Mouse (Mus musculus): ENCODE data around the gene Mrpl50. TPM values are rescaled to one million over a fixed set of nuclear protein-coding genes. Genes with fewer than 3 reads are reported as not detected.
A peak's percentile ranks its signal among the peaks of the same experiment; 100 is the strongest.

Gene Mrpl50
- 76.9 and 78.8 TPM in 2 replicates for polyA plus RNA-seq (2015; fragmentation: Nextera tagmentation; extraction: Ambion mirVana)

DNA sequence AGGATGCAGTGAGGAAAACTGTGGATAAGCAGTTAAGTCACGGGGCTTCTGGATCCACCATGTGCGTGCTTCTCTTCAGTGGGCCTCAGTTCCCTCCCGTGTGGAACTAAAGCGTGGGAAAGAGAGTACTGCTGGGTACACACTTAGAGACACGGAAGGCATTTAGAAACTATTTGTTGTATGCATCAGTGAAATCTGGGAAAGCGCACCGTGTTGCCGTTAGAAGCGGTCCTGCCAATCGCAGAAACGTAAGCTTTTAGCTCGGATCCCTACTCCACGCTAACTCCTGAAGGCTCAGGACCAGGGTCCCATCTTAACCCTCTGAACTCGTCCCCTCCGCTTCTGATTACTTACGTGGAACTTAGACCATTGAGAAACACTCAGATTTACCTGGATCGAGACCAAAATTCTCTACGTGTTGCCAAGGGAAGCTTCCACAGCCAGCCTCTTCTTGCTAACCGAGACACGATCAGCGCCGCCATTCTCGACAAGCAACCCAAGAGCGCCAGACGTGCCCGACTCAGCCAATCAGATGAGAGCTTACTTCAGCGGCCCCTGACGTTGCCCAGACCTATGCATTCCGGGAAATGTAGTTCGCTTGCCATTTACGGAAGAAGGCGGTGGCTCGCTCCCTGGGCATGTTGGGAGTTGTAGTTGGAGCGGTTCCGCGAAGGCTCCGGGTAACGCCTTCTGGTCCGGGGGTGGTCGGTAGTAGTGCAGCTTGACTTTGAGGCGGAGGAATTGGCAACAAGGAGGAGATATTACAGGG is at the start of gene Mrpl50, which contains the start of gene Zfp189:
Gene Mrpl50 (minus strand): TSS at position 522 of the 769 bp plus-strand sequence.
Gene Zfp189 (plus strand): TSS at position 605 of the 769 bp plus-strand sequence.
- H3K4me1 ChIP-seq (replicated peaks), result peaks cover 37% of the 10 kb centered on the region
- peak within 1 kb of the TSS; percentile 79 for H3K4me2 ChIP-seq
- no peaks in the 10 kb centered on the region for H3K27me3 ChIP-seq
- WGBS, result under 1% methylated on average over 41 of the region's 41 CpGs
- H3K9ac ChIP-seq, result peak within 1 kb of the TSS; percentile 84
- H3K36me3 ChIP-seq, result peaks cover 18% of the 10 kb centered on the region
- no peaks in the 10 kb centered on the region for H3K9me3 ChIP-seq
- peak within 1 kb of the TSS; percentile 69 for H3K27ac ChIP-seq
- H3K4me3 ChIP-seq, result peak within 1 kb of the TSS; percentile 61
- ATAC-seq (ENCODE audit: low FRiP score), result peak; percentile 99

DNA sequence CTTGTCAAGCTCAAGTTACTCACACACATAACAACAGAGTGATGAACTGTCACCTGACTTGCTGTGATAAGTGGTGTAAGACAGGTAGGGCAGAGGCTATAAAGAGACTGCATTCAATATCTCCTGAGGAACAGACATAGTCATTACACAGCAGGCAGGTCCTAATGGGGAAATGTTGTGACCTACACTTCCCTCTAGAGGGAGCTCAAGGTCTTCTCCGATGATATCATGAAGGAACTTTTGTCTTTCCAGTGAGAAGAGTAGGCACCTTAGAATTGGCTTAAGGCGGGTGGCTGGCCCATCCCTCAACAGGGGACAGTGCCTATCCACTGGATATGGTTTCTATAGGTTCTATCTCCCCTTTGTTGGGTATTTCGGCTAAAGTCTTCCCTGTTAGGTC is 46.7 kb upstream of the Mrpl50 start:
- Histone ChIP-seq H3K4me2 (no peak overlapping the region), H3K36me3 (no peaks in the 10 kb centered on the region), H3K27ac (no peak overlapping the region), H3K9ac (no peak overlapping the region), H3K4me3 (no peak overlapping the region), H3K4me1 (replicated peaks) (no peaks in the 10 kb centered on the region), H3K9me3 (no peaks in the 10 kb centered on the region), H3K27me3 (no peaks in the 10 kb centered on the region)
- WGBS, result 39% methylated on average over 3 of the region's 3 CpGs
- peak; percentile 83 for ATAC-seq (ENCODE audit: low FRiP score)

DNA sequence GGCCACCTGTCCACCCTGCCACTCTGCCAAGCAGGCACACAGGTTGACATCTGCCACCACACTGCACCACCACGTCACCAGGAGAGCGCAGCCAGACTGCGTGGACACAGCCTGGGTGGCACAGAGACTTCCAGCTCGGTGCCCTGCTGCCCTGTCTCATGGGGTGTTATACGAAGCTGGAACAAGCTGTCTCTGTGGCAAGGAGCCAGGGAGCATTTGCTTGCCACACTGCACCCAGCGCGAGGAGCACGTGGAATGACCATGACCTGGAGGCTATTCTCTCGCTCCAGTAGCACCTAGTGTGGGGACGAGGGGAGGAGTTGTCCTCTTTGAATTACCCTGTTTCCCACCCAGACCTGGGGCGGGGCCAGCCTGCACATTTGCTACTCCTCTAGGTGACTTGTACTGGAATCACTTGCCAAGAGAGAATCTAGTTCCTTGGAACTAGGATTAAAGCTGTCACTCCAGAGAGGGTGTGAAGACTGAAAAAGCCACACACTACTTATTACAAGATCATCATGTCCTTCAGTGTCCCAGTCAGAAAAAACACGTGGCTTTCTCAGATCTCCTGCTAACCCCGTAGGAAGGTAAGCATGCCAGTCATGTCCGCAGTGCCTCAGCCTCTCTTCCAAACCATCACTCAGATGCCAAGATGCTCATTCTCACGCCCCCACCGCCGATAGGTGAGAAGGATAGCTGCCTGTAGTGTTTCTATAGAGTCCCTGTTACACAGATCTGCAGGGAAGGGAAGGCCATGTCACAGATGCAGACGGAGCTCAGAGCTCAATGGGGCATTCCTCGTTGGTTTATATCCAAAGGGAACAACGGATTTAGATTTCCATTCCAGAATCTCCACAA is 39.3 kb upstream of the Mrpl50 start:
- Histone ChIP-seq H3K4me2 (no peak overlapping the region), H3K4me1 (replicated peaks) (no peaks in the 10 kb centered on the region), H3K36me3 (no peaks in the 10 kb centered on the region), H3K4me3 (no peak overlapping the region), H3K27ac (no peak overlapping the region), H3K9me3 (no peaks in the 10 kb centered on the region), H3K9ac (no peak overlapping the region), H3K27me3 (no peaks in the 10 kb centered on the region)
- peak; percentile 57; the same call in 1 of the 2 replicates for ATAC-seq (ENCODE audit: low FRiP score)
- 73% methylated on average over 20 of the region's 20 CpGs for WGBS

DNA sequence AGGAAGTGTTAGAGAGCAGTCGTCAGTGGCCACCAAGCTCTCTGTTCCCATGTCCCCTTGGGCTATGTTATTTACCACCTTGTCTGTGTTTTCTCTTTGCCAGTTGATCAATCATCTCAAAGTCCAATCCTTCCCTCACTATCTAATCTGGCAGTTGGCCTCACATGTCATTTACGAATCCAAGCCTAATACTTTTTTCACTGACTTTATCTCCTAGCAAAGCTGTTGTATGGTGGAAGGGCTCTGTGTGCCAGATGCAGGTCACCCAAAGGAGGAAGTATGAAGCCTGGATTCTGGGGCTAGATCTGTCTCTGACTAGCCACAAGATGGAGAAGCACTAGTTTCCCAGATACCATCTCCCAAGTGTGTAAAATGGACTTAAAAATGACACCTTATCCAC is 37.3 kb upstream of the Mrpl50 start:
- Histone ChIP-seq H3K9ac (no peak overlapping the region), H3K27me3 (no peaks in the 10 kb centered on the region), H3K4me1 (replicated peaks) (no peaks in the 10 kb centered on the region), H3K4me3 (no peak overlapping the region), H3K27ac (no peak overlapping the region), H3K9me3 (no peaks in the 10 kb centered on the region), H3K4me2 (no peak overlapping the region), H3K36me3 (no peaks in the 10 kb centered on the region)
- 87% methylated on average over 2 of the region's 2 CpGs for WGBS
- no peak for ATAC-seq (ENCODE audit: low FRiP score)

DNA sequence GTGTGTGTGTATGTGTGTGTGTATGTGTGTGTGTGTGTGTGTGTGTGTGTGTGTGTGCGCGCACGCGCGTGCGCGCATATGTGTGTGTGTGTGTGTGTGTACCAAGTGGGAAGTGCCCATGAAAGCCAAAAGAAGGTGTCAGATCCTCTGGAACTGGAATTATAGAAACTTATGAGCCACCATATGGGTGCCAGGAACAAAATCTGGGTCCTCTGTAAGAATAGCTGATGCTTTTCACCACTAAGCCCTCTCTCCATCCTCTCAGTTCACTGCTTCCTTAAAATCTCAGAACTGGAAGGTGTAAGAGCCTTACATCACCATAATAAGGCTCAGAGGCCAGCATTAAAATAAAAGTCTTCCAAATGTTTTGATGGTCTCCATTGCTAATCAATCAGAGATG is 36.5 kb upstream of the Mrpl50 start:
- Histone ChIP-seq H3K4me1 (replicated peaks) (no peaks in the 10 kb centered on the region), H3K9me3 (no peaks in the 10 kb centered on the region), H3K4me2 (no peak overlapping the region), H3K27ac (no peak overlapping the region), H3K27me3 (no peaks in the 10 kb centered on the region), H3K36me3 (no peaks in the 10 kb centered on the region), H3K9ac (no peak overlapping the region), H3K4me3 (no peak overlapping the region)
- 94% methylated on average over 7 of the region's 7 CpGs for WGBS
- ATAC-seq (ENCODE audit: low FRiP score), result no peak

DNA sequence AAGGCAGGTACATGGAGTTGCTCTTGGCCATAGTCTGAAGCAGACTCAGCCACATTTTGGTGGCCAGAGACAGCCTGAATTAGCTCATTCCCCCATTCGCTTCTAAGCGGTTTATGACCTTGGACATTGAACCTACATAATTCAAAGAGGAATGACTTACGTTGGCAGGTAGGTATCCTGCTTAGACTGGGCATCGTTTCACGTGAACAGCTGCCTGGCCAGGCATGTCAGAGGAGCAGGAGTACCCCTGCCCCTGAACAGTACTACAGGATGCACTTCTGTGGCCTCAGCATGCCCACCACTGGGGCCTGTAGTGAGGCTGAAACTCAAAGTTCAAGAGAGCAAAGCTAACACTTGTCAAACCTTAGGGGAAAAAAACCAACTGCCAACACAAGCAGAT is 32.5 kb upstream of the Mrpl50 start:
- Histone ChIP-seq H3K4me3 (no peak overlapping the region), H3K4me2 (no peak overlapping the region), H3K9ac (no peak overlapping the region), H3K36me3 (no peaks in the 10 kb centered on the region), H3K27me3 (no peaks in the 10 kb centered on the region), H3K9me3 (no peaks in the 10 kb centered on the region), H3K27ac (no peak overlapping the region), H3K4me1 (replicated peaks) (no peaks in the 10 kb centered on the region)
- 91% methylated on average over 5 of the region's 5 CpGs for WGBS
- no peak for ATAC-seq (ENCODE audit: low FRiP score)

DNA sequence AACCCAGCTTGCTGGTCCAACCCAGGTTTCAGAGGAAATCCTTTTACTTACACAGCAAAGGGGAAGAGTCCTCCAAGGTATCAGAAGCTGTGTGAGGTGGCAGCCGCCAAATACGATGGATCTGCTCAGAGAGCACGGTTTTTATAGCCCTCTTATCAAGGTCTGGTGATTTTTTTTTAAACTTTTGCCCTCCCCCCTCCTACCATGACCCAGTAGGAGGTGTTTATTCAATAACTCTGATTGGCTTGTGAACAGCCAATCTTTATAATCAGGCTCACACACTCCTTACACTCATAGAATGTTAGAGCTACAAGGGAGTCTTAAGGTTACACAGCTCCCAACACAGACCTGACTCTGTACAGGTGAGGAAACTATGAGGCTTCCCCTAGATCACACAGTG is 28.5 kb upstream of the Mrpl50 start, which contains the start of gene Aldob:
Gene Aldob (minus strand): TSS at position 164 of the 400 bp plus-strand sequence.
- Histone ChIP-seq H3K36me3 (no peaks in the 10 kb centered on the region), H3K27me3 (no peaks in the 10 kb centered on the region), H3K4me2 (no peak within 1 kb of the TSS), H3K9me3 (no peaks in the 10 kb centered on the region), H3K4me3 (no peak within 1 kb of the TSS), H3K4me1 (replicated peaks) (no peaks in the 10 kb centered on the region), H3K27ac (no peak within 1 kb of the TSS), H3K9ac (no peak within 1 kb of the TSS)
- ATAC-seq (ENCODE audit: low FRiP score), result no peak
- WGBS, result 68% methylated on average over 3 of the region's 3 CpGs

DNA sequence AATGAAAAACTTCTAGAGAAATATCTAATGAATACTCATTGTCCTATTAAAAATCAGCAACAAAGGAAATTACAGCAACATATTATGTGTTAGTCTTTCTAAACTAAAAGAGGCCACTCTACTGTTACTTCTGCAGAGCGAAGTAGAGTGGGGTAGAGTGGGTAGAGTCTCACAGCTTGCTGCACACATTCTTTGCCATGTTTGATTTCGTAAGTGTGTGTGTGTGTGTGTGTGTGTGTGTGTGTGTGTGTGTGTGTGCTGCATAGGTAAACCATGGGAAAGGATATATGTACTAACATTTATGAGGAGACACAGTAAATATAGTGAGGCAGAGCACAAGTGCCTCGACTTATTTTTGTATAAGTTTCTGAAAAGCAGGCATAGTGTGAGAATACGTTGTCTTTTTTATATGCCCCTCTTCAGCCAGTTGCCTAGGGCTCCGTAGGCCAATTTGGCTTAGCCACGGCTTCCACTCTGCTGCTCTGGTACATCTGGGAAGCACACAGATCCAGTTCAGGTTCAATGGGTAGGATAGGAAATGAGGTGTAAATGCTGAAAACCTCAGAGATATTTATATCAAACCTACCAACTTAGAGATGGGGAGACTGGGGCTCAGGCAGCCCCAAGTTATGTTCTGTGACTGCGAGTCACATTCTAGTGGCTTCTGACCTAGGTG is 26.8 kb upstream of the Mrpl50 start:
- no peak overlapping the region for H3K27ac ChIP-seq
- no peaks in the 10 kb centered on the region for H3K4me1 ChIP-seq (replicated peaks)
- no peak overlapping the region for H3K4me2 ChIP-seq
- no peak overlapping the region for H3K4me3 ChIP-seq
- ATAC-seq (ENCODE audit: low FRiP score), result no peak
- no peaks in the 10 kb centered on the region for H3K9me3 ChIP-seq
- WGBS, result 87% methylated on average over 7 of the region's 7 CpGs
- H3K9ac ChIP-seq, result no peak overlapping the region
- no peaks in the 10 kb centered on the region for H3K27me3 ChIP-seq
- H3K36me3 ChIP-seq, result no peaks in the 10 kb centered on the region

DNA sequence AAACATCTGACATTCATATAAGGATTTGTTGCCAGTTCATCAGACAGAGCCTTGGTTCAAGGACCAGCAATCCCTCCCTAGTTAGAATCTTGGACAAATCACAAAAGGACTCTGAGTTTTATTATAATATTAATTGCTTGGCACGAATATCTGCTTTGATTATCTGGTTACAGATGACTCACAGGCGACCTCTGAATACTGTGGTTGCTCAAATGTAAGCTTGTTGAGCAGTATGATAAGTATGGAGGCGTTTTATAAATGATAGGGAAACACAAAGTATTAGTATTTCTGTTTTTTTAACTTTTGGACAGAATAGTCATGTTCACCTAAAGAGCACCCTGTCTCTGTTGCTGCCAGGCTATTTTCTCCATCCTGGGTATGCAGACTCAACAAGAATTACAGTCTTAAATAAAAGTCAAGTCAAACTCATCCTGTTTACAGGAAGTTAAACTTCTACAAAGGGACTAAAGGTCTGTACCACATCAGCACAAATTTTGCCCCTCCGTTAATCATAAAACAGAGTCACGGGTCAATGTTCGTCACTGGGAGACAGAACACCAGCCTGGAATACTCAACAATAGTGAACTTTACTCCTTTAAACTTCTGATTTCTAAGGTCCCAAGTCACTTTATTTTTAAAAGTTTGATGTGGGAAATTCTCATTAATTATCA is 26.1 kb upstream of the Mrpl50 start:
- no peaks in the 10 kb centered on the region for H3K9me3 ChIP-seq
- 79% methylated on average over 6 of the region's 6 CpGs for WGBS
- H3K36me3 ChIP-seq, result no peaks in the 10 kb centered on the region
- no peaks in the 10 kb centered on the region for H3K4me1 ChIP-seq (replicated peaks)
- no peak overlapping the region for H3K27ac ChIP-seq
- H3K4me3 ChIP-seq, result no peak overlapping the region
- H3K9ac ChIP-seq, result no peak overlapping the region
- H3K27me3 ChIP-seq, result no peaks in the 10 kb centered on the region
- no peak overlapping the region for H3K4me2 ChIP-seq
- ATAC-seq (ENCODE audit: low FRiP score), result no peak

DNA sequence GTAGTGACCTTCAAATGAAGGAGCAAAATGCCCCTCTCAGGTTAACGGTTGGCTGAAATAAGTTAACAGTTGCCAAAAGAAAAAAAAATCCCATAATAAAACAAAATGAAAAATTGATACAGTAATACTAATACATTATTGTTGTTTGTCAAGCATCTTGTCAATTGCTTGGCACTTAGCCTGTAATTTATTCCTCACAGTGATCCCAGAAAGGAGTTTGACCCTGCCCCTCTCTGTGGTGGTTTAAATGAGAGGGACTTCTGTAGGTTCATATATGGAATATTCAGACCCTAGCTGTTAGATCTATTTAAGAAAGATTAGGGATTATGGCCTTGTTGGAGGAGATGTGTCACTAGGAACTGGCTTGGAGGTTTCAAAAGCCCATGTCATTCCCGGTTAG is 25.1 kb upstream of the Mrpl50 start:
- no peaks in the 10 kb centered on the region for H3K27me3 ChIP-seq
- no peak for ATAC-seq (ENCODE audit: low FRiP score)
- H3K9ac ChIP-seq, result no peak overlapping the region
- no peaks in the 10 kb centered on the region for H3K36me3 ChIP-seq
- WGBS, result 98% methylated on average over 2 of the region's 2 CpGs
- no peaks in the 10 kb centered on the region for H3K4me1 ChIP-seq (replicated peaks)
- no peaks in the 10 kb centered on the region for H3K9me3 ChIP-seq
- no peak overlapping the region for H3K27ac ChIP-seq
- H3K4me2 ChIP-seq, result no peak overlapping the region
- H3K4me3 ChIP-seq, result no peak overlapping the region

DNA sequence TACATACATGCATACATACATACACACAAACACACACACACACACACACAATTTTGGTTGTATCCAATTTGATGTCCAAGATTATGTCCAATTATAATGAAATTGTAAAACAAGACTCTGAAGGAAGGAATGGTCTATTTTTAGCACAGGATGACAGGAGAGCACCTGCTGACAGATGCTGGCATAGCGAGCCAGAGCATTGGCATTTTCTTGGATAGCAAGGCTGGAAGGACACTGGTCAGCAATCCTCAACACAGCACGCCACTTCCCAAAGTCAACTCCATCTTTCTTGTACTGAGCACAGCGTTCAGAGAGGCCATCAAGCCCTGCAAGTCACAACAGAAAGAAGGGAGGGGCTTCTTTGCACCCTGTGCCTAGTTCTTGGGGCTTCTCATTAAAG is 20.1 kb upstream of the Mrpl50 start:
- no peaks in the 10 kb centered on the region for H3K27me3 ChIP-seq
- no peaks in the 10 kb centered on the region for H3K9me3 ChIP-seq
- no peak overlapping the region for H3K4me2 ChIP-seq
- WGBS, result 78% methylated on average over 3 of the region's 3 CpGs
- H3K27ac ChIP-seq, result no peak overlapping the region
- no peak overlapping the region for H3K9ac ChIP-seq
- H3K4me3 ChIP-seq, result no peak overlapping the region
- H3K36me3 ChIP-seq, result no peaks in the 10 kb centered on the region
- no peaks in the 10 kb centered on the region for H3K4me1 ChIP-seq (replicated peaks)
- ATAC-seq (ENCODE audit: low FRiP score), result no peak

DNA sequence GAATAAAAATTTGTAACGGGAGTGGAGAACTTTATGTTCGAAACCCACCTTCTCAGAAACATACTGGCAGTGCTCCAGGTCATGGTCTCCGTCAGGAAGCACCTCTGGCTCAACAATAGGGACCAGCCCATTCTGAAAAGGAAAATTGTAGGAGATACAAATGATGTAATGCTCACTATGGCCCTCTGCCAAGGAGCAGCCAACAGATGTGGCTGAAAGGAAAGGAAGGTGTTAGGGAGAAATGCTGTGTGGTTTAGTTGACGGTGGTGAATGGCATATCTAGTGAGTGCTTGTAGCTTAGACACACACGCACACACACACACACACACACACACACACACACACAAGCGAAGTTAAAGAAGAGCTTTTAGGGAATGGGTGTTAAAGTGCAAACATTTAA is 18.8 kb upstream of the Mrpl50 start:
- Histone ChIP-seq H3K4me1 (replicated peaks) (no peaks in the 10 kb centered on the region), H3K4me2 (no peak overlapping the region), H3K27ac (no peak overlapping the region), H3K27me3 (no peaks in the 10 kb centered on the region), H3K9ac (no peak overlapping the region), H3K36me3 (no peaks in the 10 kb centered on the region), H3K4me3 (no peak overlapping the region), H3K9me3 (no peaks in the 10 kb centered on the region)
- no peak for ATAC-seq (ENCODE audit: low FRiP score)
- 78% methylated on average over 6 of the region's 6 CpGs for WGBS
